Comparison of ENCODE assay signal across 9 mouse cellular contexts in genomic region chr9:32176612-32177011, GRCm38 (mm10).
A peak's percentile ranks its signal among the peaks of the same experiment; 100 is the strongest.
DNase-seq lines count a peak whose midpoint lies in the region; ATAC-seq and TF ChIP-seq lines count a peak whose summit lies in the region.
"Had no signal": no experiment of that assay in that cellular context is flagged by ENCODE, and none has a peak within 500 bp of the region (broad histone marks: within the 10 kb centered on the region; RNA-seq: fewer than 3 reads in every experiment).

No protein-coding gene starts in this region.

- no peak for TF ChIP-seq CTCF in liver, postnatal 0 days (IDR thresholded peaks at IDR 0.05; ENCODE audit: low read depth)

- peaks cover 11% of the 10 kb centered on the region; the same call in 1 of the 2 replicates for H3K4me1 ChIP-seq in limb, embryonic 13.5 days
- H3K4me1 ChIP-seq in limb, embryonic 10.5 days, result no peaks in the 10 kb centered on the region
- no peaks in the 10 kb centered on the region; the same call in 1 of the 2 replicates for H3K4me1 ChIP-seq in hindbrain, embryonic 16.5 days (ENCODE audit: control insufficient read depth, insufficient read depth, low read depth, low read length)
- H3K4me1 ChIP-seq in liver, postnatal 0 days (ENCODE audit: insufficient read depth), result no peaks in the 10 kb centered on the region

- H3K4me3 ChIP-seq in limb, embryonic 13.5 days, result no peak overlapping the region
- H3K4me3 ChIP-seq in limb, embryonic 10.5 days, result no peak overlapping the region
- H3K4me3 ChIP-seq in hindbrain, embryonic 16.5 days (ENCODE audit: low read length), result no peak overlapping the region
- H3K4me3 ChIP-seq in liver, postnatal 0 days (ENCODE audit: low read depth, low read length), result no peak overlapping the region
- H3K4me3 ChIP-seq: left cerebral cortex, adult 2 months had no signal

- no peak overlapping the region for H3K4me2 ChIP-seq in limb, embryonic 13.5 days (replicated peaks)
- H3K4me2 ChIP-seq in hindbrain, embryonic 16.5 days (ENCODE audit: low read length), result no peak overlapping the region
- H3K4me2 ChIP-seq in liver, postnatal 0 days (ENCODE audit: low read depth, low read length), result no peak overlapping the region

- 63% methylated on average over 4 of the region's 4 CpGs for WGBS in limb, embryonic 13.5 days
- whole genome bisulfite sequencing in limb, embryonic 10.5 days, result 87% methylated on average over 4 of the region's 4 CpGs
- 43% methylated on average over 4 of the region's 4 CpGs for WGBS in hindbrain, embryonic 16.5 days
- WGBS in liver, postnatal 0 days (ENCODE audit: insufficient replicate concordance), result 74% methylated on average over 4 of the region's 4 CpGs

- peak; percentile 14 for DNase-seq in gastrocnemius, postnatal 10 days
- no peak for DNase-seq in gastrocnemius, adult 8-10 months (ENCODE audit: low spot score in 2 of 2)
- no peak for DNase-seq in limb, embryonic 10.5 days (ENCODE audit: low spot score)
- DNase-seq in lung, postnatal 25 days (ENCODE audit: low spot score), result peak; percentile 10
- no peak for DNase-seq in liver, postnatal 0 days
- DNase-seq in cerebellum, adult 11-12 months, result no peak

- H3K9me3 ChIP-seq in limb, embryonic 13.5 days, result no peaks in the 10 kb centered on the region
- H3K9me3 ChIP-seq in limb, embryonic 10.5 days (replicated peaks), result no peaks in the 10 kb centered on the region
- no peaks in the 10 kb centered on the region for H3K9me3 ChIP-seq in hindbrain, embryonic 16.5 days (ENCODE audit: control insufficient read depth, low read length)
- no peaks in the 10 kb centered on the region for H3K9me3 ChIP-seq in liver, postnatal 0 days (ENCODE audit: low read length)

- peak; percentile 73 for ATAC-seq in limb, embryonic 13.5 days (ENCODE audit: low FRiP score, low read depth)
- ATAC-seq in hindbrain, embryonic 16.5 days, result peak; percentile 68; the same call in 1 of the 2 replicates
- no peak for ATAC-seq in liver, postnatal 0 days

- no peak overlapping the region for H3K27ac ChIP-seq in limb, embryonic 13.5 days
- no peak overlapping the region for H3K27ac ChIP-seq in limb, embryonic 10.5 days
- no peak overlapping the region for H3K27ac ChIP-seq in hindbrain, embryonic 16.5 days (ENCODE audit: low read depth, low read length)
- no peak overlapping the region for H3K27ac ChIP-seq in liver, postnatal 0 days (ENCODE audit: low read depth)
- H3K27ac ChIP-seq: left cerebral cortex, adult 2 months had no signal

- TF ChIP-seq EP300 in liver, postnatal 0 days (IDR thresholded peaks at IDR 0.05; ENCODE audit: low read depth), result no peak

- H3K27me3 ChIP-seq in limb, embryonic 13.5 days, result no peaks in the 10 kb centered on the region
- H3K27me3 ChIP-seq in limb, embryonic 10.5 days (ENCODE audit: low read depth, poor library complexity, severe bottlenecking), result no peaks in the 10 kb centered on the region
- no peaks in the 10 kb centered on the region for H3K27me3 ChIP-seq in hindbrain, embryonic 16.5 days (replicated peaks; ENCODE audit: control insufficient read depth, insufficient read depth, low read length)
- no peaks in the 10 kb centered on the region for H3K27me3 ChIP-seq in liver, postnatal 0 days (ENCODE audit: insufficient read depth, low read length)

- no peaks in the 10 kb centered on the region for H3K36me3 ChIP-seq in limb, embryonic 13.5 days
- H3K36me3 ChIP-seq in limb, embryonic 10.5 days, result no peaks in the 10 kb centered on the region
- no peaks in the 10 kb centered on the region for H3K36me3 ChIP-seq in hindbrain, embryonic 16.5 days (ENCODE audit: control insufficient read depth, insufficient read depth, low read length)
- no peaks in the 10 kb centered on the region for H3K36me3 ChIP-seq in liver, postnatal 0 days (replicated peaks; ENCODE audit: insufficient read depth, low read length)

- no peak overlapping the region for H3K9ac ChIP-seq in limb, embryonic 13.5 days
- H3K9ac ChIP-seq in hindbrain, embryonic 16.5 days (ENCODE audit: low read depth, low read length), result no peak overlapping the region
- H3K9ac ChIP-seq in liver, postnatal 0 days (replicated peaks), result no peak overlapping the region

Comparison
In these comparisons a context has a peak if more than half of its experiments do, and no peak if none do; other contexts are left out.
1. DNase-seq: peak in gastrocnemius, postnatal 10 days (single experiment) and lung, postnatal 25 days (single experiment); none in gastrocnemius, adult 8-10 months (0 of 2), limb, embryonic 10.5 days (single experiment), liver, postnatal 0 days (single experiment) and cerebellum, adult 11-12 months (single experiment).